Mouse (Mus musculus): ENCODE results near the gene Vmn1r57.
"Not testable (repeated sequence)": the region's sequence is repeated elsewhere in the genome, so short reads cannot be mapped to it uniquely, and the experiment has no call there.

Gene Vmn1r57

GRCm38 (mm10) chr7:5218193-5218592 is at the start of gene Vmn1r57:
Gene Vmn1r57 (plus strand): TSS chr7:5218493.
- not testable (repeated sequence) for DNase-seq (ENCODE audit: low read depth, low spot score)

GRCm38 (mm10) chr7:5196647-5197046 is 21.6 kb upstream of the Vmn1r57 start, which contains the start of gene Vmn1r56:
Gene Vmn1r56 (minus strand): TSS chr7:5196747.
- not testable (repeated sequence) for DNase-seq (ENCODE audit: low read depth, low spot score)

GRCm38 (mm10) chr7:5263051-5263450 is 44.8 kb downstream of the Vmn1r57 start:
- DNase-seq (ENCODE audit: low read depth, low spot score), result no peak

Data from c-Kit-negative CD71-positive TER-119-positive erythroid progenitor cells, embryonic 14.5 days (primary cell).